Mouse (Mus musculus): ENCODE measurements at regions not wholly inside any gene's neighbourhood (a gene's known extent, or its start where the extent isn't known, plus 50 kb on each side); places are given as distances from the start of the nearest gene placed in this dataset.

- H3K9me3 ChIP-seq (replicated peaks; ENCODE audit: insufficient read depth, low read length), result no peaks in the 10 kb centered on the region
- no peak overlapping the region for H3K27ac ChIP-seq (ENCODE audit: control insufficient read depth, low read depth, low read length)
- no peaks in the 10 kb centered on the region for H3K4me1 ChIP-seq (ENCODE audit: control insufficient read depth in 1 of 2, insufficient read depth in 2 of 2, low read length in 2 of 2)
- no peak overlapping the region for H3K4me3 ChIP-seq (ENCODE audit: control insufficient read depth in 1 of 2, insufficient read depth in 1 of 2, low read depth in 2 of 2, low read length in 2 of 2)
- peak; percentile 23 for DNase-seq (ENCODE audit: low read depth, low spot score)
- H3K9ac ChIP-seq (ENCODE audit: control insufficient read depth, low read depth, low read length, poor library complexity, severe bottlenecking), result no peak overlapping the region
- peaks cover 0 to 2% of the 10 kb centered on the region in 2 experiments; a peak in 1 of 4 replicates for H3K36me3 ChIP-seq (ENCODE audit: control insufficient read depth in 1 of 2, insufficient read depth in 2 of 2, low read length in 2 of 2)
- no peak for TF ChIP-seq UBTF (IDR thresholded peaks at IDR 0.05; ENCODE audit: borderline replicate concordance, insufficient read depth, low read depth, low read length)
- TF ChIP-seq RCOR1 (IDR thresholded peaks at IDR 0.05; ENCODE audit: low read depth, low read length), result no peak
- TF ChIP-seq JUND (IDR thresholded peaks at IDR 0.05; ENCODE audit: low read depth, low read length), result no peak
- no peak for TF ChIP-seq SMC3 (IDR thresholded peaks at IDR 0.05; ENCODE audit: low read depth, low read length)
- no peak for TF ChIP-seq CHD1 (IDR thresholded peaks at IDR 0.05; ENCODE audit: low read depth, low read length)
- no peak for TF ChIP-seq ZC3H11A (IDR thresholded peaks at IDR 0.05; ENCODE audit: low read depth, low read length)
- TF ChIP-seq NELFE (IDR thresholded peaks at IDR 0.05; ENCODE audit: low read depth, low read length), result no peak
- TF ChIP-seq MXI1 (IDR thresholded peaks at IDR 0.05; ENCODE audit: low read depth, low read length), result no peak
- no peak for TF ChIP-seq ZKSCAN1 (IDR thresholded peaks at IDR 0.05; ENCODE audit: low read depth, low read length)
- no peak for TF ChIP-seq TBP (IDR thresholded peaks at IDR 0.05; ENCODE audit: low read depth, low read length)
- TF ChIP-seq MYC (IDR thresholded peaks at IDR 0.05; ENCODE audit: low read depth, low read length), result no peak
- TF ChIP-seq E2F4 (IDR thresholded peaks at IDR 0.05; ENCODE audit: borderline replicate concordance, low read depth, low read length), result no peak
- no peak for TF ChIP-seq HCFC1 (IDR thresholded peaks at IDR 0.05; ENCODE audit: low read depth, low read length)
- no peak for TF ChIP-seq MEF2A (IDR thresholded peaks at IDR 0.05; ENCODE audit: extremely low read depth, insufficient replicate concordance, low read depth, low read length, poor library complexity, severe bottlenecking)
- TF ChIP-seq CTCF (IDR thresholded peaks at IDR 0.05 in 2 of 3, conservative IDR thresholded peaks at IDR 0.05 in 1 of 3; ENCODE audit: control insufficient read depth in 1 of 3, insufficient read depth in 1 of 3, low read depth in 2 of 3, low read length in 3 of 3, poor library complexity in 1 of 3, severe bottlenecking in 1 of 3), result no peak
- TF ChIP-seq USF1 (IDR thresholded peaks at IDR 0.05; ENCODE audit: low read depth, low read length), result no peak
- no peak for TF ChIP-seq ZNF384 (IDR thresholded peaks at IDR 0.05; ENCODE audit: low read depth, low read length)
- TF ChIP-seq GATA1 (IDR thresholded peaks at IDR 0.05; ENCODE audit: low read depth, low read length), result no peak
- TF ChIP-seq BHLHE40 (IDR thresholded peaks at IDR 0.05; ENCODE audit: borderline replicate concordance, low read depth, low read length), result no peak
- H3K79me2 ChIP-seq (ENCODE audit: control insufficient read depth, insufficient read depth, low read length, poor library complexity), result no peaks in the 10 kb centered on the region
- no peaks in the 10 kb centered on the region for H3K27me3 ChIP-seq (ENCODE audit: control insufficient read depth in 1 of 2, insufficient read depth in 2 of 2, low read length in 2 of 2)
These were observed 52.3 kb upstream of the Ldah start for GRCm38 (mm10) chr12:8155566-8155965.

Measured in MEL (cell line).